Mouse (Mus musculus) heart, postnatal 0 days (tissue): ENCODE measurements at regions not wholly inside any gene's neighbourhood (a gene's known extent, or its start where the extent isn't known, plus 50 kb on each side); places are given as distances from the start of the nearest gene placed in this dataset.

Experiments used
- ATAC-seq: fragments of 200-750 bp; cut with Nextera tagmentation; 2 replicates; pipeline ENCODE4 v1.8.0; 2017; ENCODE audit warnings: low read depth, moderate number of reproducible peaks, moderate library complexity; ENCODE audit not compliant: insufficient read depth
- DNase-seq: peaks from one replicate; pipeline ENCODE4 v3.0.0-alpha.2; 2016; ENCODE audit warnings: low spot score
- H3K27ac ChIP-seq: fragments of 300-500 bp; sonication (generic); 2 replicates; pipeline ENCODE4 v1.5.1; 2014; ENCODE audit warnings: low read depth, mild to moderate bottlenecking
- H3K27me3 ChIP-seq: fragments of 300-500 bp; sonication (generic); 2 replicates; pipeline ENCODE4 v1.6.1; 2014; ENCODE audit warnings: low read length, mixed read lengths; ENCODE audit not compliant: control insufficient read depth, insufficient read depth
- H3K36me3 ChIP-seq: fragments of 300-500 bp; sonication (generic); replicated peaks from 2 replicates; pipeline ENCODE4 v1.6.1; 2014; ENCODE audit warnings: low read length, mixed read lengths; ENCODE audit not compliant: control insufficient read depth, insufficient read depth
- H3K4me1 ChIP-seq: fragments of 300-500 bp; sonication (generic); 2 replicates; pipeline ENCODE4 v1.6.1; 2014; ENCODE audit warnings: antibody characterized with exemption; ENCODE audit not compliant: control insufficient read depth, insufficient read depth
- H3K4me2 ChIP-seq: fragments of 300-500 bp; sonication (generic); 2 replicates; pipeline ENCODE4 v1.6.1; 2014; ENCODE audit warnings: low read depth, mild to moderate bottlenecking, low read length, moderate library complexity
- H3K4me3 ChIP-seq: fragments of 300-500 bp; sonication (generic); 2 replicates; pipeline ENCODE4 v1.5.1; 2014; ENCODE audit warnings: low read depth, low read length
- H3K9ac ChIP-seq: fragments of 300-500 bp; sonication (generic); replicated peaks from 2 replicates; pipeline ENCODE4 v1.6.1; 2014; ENCODE audit warnings: low read depth, low read length, mixed read lengths
- H3K9me3 ChIP-seq: fragments of 300-500 bp; sonication (generic); replicated peaks from 2 replicates; pipeline ENCODE4 v1.6.1; 2016; ENCODE audit warnings: low read length; ENCODE audit not compliant: control insufficient read depth
- CTCF ChIP-seq: IDR thresholded peaks from 2 replicates; pipeline ENCODE4 v1.5.1; 2016; ENCODE audit warnings: antibody characterized with exemption, control low read depth, low read depth
- EP300 ChIP-seq: IDR thresholded peaks from 2 replicates; pipeline ENCODE4 v1.6.1; 2016; ENCODE audit warnings: antibody characterized with exemption, low read depth
- WGBS: fragments of 180-500 bp; shearing (Covaris S2); extraction: QIAGEN DNeasy Blood & Tissue Kit; methylation state at CpG from one replicate; pipeline ENCODE4 v1.1.7; 2014; 5-methylcytosine and 5-hydroxymethylcytosine counted together

DNA sequence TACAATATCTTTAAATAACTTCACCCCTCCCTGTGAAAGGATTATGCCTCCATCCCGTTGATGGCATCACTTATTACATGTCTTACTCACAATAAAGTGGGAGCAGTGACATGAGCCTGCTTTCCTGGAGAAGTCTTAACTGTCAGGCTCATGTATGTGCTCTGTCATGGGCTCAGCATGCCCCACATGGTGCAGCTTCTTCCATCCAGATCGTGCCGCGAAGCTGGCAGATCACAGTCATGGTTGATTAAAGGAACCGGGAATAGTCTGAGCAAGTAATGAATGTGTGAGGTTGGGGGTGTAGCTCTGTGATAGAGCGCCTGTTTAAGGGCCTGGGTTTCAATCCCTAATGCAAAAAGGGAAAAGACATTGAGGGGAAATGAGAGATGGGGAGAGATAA lies 581.5 kb downstream of the Rps29 start:
- Histone ChIP-seq H3K36me3 (no peaks in the 10 kb centered on the region), H3K4me2 (no peak overlapping the region), H3K4me3 (no peak overlapping the region), H3K27ac (no peak overlapping the region), H3K27me3 (no peaks in the 10 kb centered on the region), H3K4me1 (no peaks in the 10 kb centered on the region), H3K9ac (no peak overlapping the region), H3K9me3 (no peaks in the 10 kb centered on the region)
- 71% methylated on average over 6 of the region's 6 CpGs for WGBS
- TF ChIP-seq EP300 (no peak), CTCF (no peak)
- no peak for ATAC-seq
- DNase-seq = no peak

DNA sequence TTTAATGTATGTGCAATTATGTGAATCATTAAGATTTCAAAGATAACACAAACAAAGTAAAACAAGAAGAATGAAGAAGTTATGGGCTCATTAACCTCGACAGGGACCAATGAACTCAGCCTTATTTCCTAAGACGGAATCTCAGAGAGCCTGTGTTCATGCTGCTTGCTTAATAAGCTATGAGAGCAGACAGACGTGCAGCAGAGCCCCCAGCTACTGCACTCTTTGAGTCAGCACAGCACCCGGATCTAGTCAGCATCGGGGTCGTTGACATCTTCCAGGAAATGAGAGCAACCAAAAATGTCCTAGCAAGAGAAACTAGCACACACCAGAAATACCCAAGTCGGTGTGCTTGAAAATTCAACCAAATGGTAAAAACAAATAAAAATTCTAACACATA lies 582.1 kb downstream of the Rps29 start:
- no peaks in the 10 kb centered on the region for H3K27me3 ChIP-seq
- WGBS = 48% methylated on average over 7 of the region's 7 CpGs
- H3K4me3 ChIP-seq = no peak overlapping the region
- DNase-seq = no peak
- H3K4me1 ChIP-seq = no peaks in the 10 kb centered on the region
- H3K36me3 ChIP-seq = no peaks in the 10 kb centered on the region
- no peaks in the 10 kb centered on the region for H3K9me3 ChIP-seq
- ATAC-seq = no peak
- TF ChIP-seq EP300 (no peak), CTCF (no peak)
- H3K27ac ChIP-seq = no peak overlapping the region
- no peak overlapping the region for H3K9ac ChIP-seq
- no peak overlapping the region for H3K4me2 ChIP-seq

DNA sequence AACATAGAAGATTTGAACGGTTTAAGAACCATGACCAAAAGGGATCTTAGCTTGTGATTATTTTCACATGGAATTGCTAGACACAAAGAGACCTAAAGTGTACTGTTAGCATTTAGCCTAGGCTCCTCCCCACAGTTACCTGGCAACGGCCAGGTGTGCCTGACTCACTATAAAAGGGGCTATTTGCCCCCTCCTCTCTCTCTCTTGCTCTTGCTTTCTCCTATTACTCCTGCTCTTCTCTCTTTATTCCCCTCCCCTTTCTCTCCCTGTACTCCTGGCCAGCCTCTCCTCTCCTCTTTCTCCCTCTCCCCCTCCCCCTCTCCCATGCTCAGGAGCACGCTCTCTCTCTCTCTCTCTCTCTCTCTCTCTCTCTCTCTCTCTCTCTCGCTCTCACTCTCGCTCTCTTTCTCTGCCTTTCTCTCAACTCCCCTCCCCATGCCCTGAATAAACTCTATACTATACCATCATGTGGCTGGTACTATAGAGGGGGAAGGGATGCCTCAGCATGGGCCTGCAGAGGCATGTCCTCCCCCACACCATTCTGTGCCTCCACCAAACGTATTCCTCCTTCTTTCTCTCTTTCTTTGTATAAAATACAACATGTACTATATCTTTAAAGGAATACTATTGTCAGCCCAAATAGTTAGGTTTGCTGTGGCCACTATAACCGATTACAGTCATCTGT lies 603.9 kb downstream of the Rps29 start:
- H3K4me1 ChIP-seq = no peaks in the 10 kb centered on the region
- ATAC-seq (no peak), DNase-seq (no peak)
- H3K4me3 ChIP-seq = no peak overlapping the region
- no peak overlapping the region for H3K9ac ChIP-seq
- no peaks in the 10 kb centered on the region for H3K27me3 ChIP-seq
- H3K27ac ChIP-seq = no peak overlapping the region
- WGBS = 68% methylated on average over 7 of the region's 7 CpGs
- H3K9me3 ChIP-seq = no peaks in the 10 kb centered on the region
- TF ChIP-seq EP300 (no peak), CTCF (no peak)
- no peak overlapping the region for H3K4me2 ChIP-seq
- no peaks in the 10 kb centered on the region for H3K36me3 ChIP-seq

DNA sequence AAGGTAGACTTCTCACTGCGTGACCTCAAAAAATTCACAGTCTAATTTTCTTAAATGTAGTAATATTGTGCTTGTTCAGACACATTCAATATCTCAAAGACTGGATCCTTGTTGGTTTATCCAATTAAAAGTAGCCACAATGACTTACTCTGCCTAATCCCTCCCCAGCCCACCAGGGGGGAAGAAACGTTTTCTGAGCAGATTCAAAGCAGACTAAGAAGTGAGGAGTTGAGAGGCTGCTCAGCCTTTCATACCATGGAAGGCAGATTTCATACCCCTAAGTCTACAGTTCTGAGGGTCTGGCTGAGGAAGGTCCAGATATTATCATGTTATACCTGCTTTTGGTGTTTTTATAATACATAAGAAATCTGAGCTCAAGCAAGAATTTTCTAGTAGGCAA lies 604.7 kb downstream of the Rps29 start:
- Histone ChIP-seq H3K4me2 (no peak overlapping the region), H3K36me3 (no peaks in the 10 kb centered on the region), H3K9me3 (no peaks in the 10 kb centered on the region), H3K27me3 (no peaks in the 10 kb centered on the region), H3K27ac (no peak overlapping the region), H3K4me3 (no peak overlapping the region), H3K4me1 (no peaks in the 10 kb centered on the region), H3K9ac (no peak overlapping the region)
- no peak for DNase-seq
- TF ChIP-seq EP300 (no peak), CTCF (no peak)
- no peak for ATAC-seq
- WGBS = 56% methylated on average over 2 of the region's 2 CpGs

DNA sequence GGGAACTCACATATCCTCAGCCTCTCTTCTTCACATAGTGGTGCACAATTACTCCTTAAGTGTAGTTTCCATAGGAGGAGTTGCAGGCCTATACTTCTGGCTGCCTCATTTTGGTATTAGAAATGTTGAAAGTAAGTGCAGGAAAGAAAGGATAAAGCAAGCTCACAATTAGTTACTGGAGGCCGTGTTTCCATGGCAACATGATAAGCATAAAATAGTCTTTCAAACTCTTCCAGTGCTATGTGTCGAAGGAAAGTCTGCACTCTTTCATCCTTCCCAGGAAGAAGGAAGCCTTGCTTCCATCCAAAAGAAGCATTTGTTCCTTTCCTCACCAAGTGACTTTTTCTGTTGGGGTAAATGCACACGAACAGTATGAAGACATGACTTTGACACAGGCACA lies 617.2 kb downstream of the Rps29 start:
- Histone ChIP-seq H3K27ac (no peak overlapping the region), H3K9ac (no peak overlapping the region), H3K4me3 (no peak overlapping the region), H3K36me3 (no peaks in the 10 kb centered on the region), H3K27me3 (no peaks in the 10 kb centered on the region), H3K4me1 (no peaks in the 10 kb centered on the region), H3K9me3 (no peaks in the 10 kb centered on the region), H3K4me2 (no peak overlapping the region)
- DNase-seq (no peak), ATAC-seq (no peak)
- 45% methylated on average over 3 of the region's 3 CpGs for WGBS
- TF ChIP-seq EP300 (no peak), CTCF (no peak)

DNA sequence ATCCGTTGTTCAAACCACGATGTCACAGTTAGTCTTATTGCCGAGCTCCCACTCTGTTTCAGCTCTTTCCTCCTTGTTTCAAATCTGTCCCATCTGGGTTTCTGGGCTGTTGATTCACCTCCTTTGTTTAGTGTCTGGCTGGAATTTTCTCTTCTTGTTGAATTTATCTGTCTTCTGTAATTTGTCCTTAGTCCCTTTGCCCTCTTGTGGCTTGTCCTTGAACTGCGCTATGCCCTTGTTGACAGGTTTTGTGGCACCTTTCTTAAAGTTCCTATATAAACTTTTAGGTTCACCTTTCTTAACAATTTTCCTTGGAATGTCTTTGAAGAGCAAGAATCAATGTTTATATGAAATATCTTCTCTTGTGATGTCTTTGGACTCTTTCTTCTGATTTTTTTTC lies 658.2 kb downstream of the Rps29 start:
- Histone ChIP-seq H3K9ac (no peak overlapping the region), H3K27me3 (no peaks in the 10 kb centered on the region), H3K4me1 (no peaks in the 10 kb centered on the region), H3K27ac (no peak overlapping the region), H3K4me2 (no peak overlapping the region), H3K4me3 (no peak overlapping the region), H3K9me3 (no peaks in the 10 kb centered on the region), H3K36me3 (no peaks in the 10 kb centered on the region)
- DNase-seq = peak; percentile 5
- TF ChIP-seq EP300 = no peak
- TF ChIP-seq CTCF = peak; percentile 64
- no peak for ATAC-seq
- 73% methylated on average over 4 of the region's 4 CpGs for WGBS
